In genomic region chr13:63324311-63324710, GRCm38 (mm10) we compare ENCODE assay signal across 9 mouse cellular contexts.
A peak's percentile ranks its signal among the peaks of the same experiment; 100 is the strongest.
DNase-seq lines count a peak whose midpoint lies in the region; ATAC-seq and TF ChIP-seq lines count a peak whose summit lies in the region.
"Had no signal": no experiment of that assay in that cellular context is flagged by ENCODE, and none has a peak within 500 bp of the region (broad histone marks: within the 10 kb centered on the region; RNA-seq: fewer than 3 reads in every experiment).

No protein-coding gene starts in this region.

- no peaks in the 10 kb centered on the region for H3K27me3 ChIP-seq in kidney, embryonic 14.5 days (ENCODE audit: control insufficient read depth, insufficient read depth, low read length)
- H3K27me3 ChIP-seq in E14TG2a.4 (ENCODE audit: insufficient read depth, low read length) (no peaks in the 10 kb centered on the region), MEL (ENCODE audit: control insufficient read depth in 1 of 2, insufficient read depth in 2 of 2, low read length in 2 of 2) (no peaks in the 10 kb centered on the region)
- H3K27me3 ChIP-seq in heart, postnatal 0 days (ENCODE audit: control insufficient read depth, insufficient read depth, low read length) = no peaks in the 10 kb centered on the region

- WGBS in kidney, embryonic 14.5 days = 39% methylated on average over 3 of the region's 3 CpGs
- 63% methylated on average over 3 of the region's 3 CpGs for WGBS in heart, postnatal 0 days

- TF ChIP-seq RAD21 in MEL (IDR thresholded peaks at IDR 0.05; ENCODE audit: low read depth, low read length) = no peak

- DNase-seq in kidney, adult 9 months = no peak
- DNase-seq in MEL (ENCODE audit: low read depth, low spot score) = no peak
- no peak for DNase-seq in heart, postnatal 0 days (ENCODE audit: low spot score)
- DNase-seq in yolk sac, embryonic 10.5 days (ENCODE audit: low spot score) = no peak
- no peak for DNase-seq in adrenal gland, adult 18-20 months (ENCODE audit: low spot score in 2 of 2)
- DNase-seq: cerebellum, postnatal 10 days had no signal

- no peak overlapping the region for H3K4me3 ChIP-seq in kidney, embryonic 14.5 days (ENCODE audit: low read length)
- H3K4me3 ChIP-seq in E14TG2a.4 (replicated peaks; ENCODE audit: low read length) (peak overlapping the region; percentile 45; the same call in 1 of the 2 replicates), MEL (ENCODE audit: control insufficient read depth in 1 of 2, insufficient read depth in 1 of 2, low read depth in 2 of 2, low read length in 2 of 2) (no peak overlapping the region)
- no peak overlapping the region for H3K4me3 ChIP-seq in heart, postnatal 0 days (ENCODE audit: low read depth, low read length)

- ATAC-seq in kidney, embryonic 14.5 days (ENCODE audit: low FRiP score, low TSS enrichment) = no peak
- no peak for ATAC-seq in heart, postnatal 0 days (ENCODE audit: insufficient read depth, low read depth)

- TF ChIP-seq EP300 in MEL (IDR thresholded peaks at IDR 0.05; ENCODE audit: low read depth in 1 of 2, low read length in 2 of 2) = no peak
- no peak for TF ChIP-seq EP300 in heart, postnatal 0 days (IDR thresholded peaks at IDR 0.05; ENCODE audit: low read depth)

- H3K36me3 ChIP-seq in kidney, embryonic 14.5 days (ENCODE audit: control insufficient read depth, insufficient read depth, low read length) = no peaks in the 10 kb centered on the region
- H3K36me3 ChIP-seq in E14TG2a.4 (ENCODE audit: insufficient read depth, low read length) = peaks cover 45% of the 10 kb centered on the region
- peaks cover 0 to 17% of the 10 kb centered on the region in 2 experiments; a peak in 2 of 4 replicates for H3K36me3 ChIP-seq in MEL (ENCODE audit: control insufficient read depth in 1 of 2, insufficient read depth in 2 of 2, low read length in 2 of 2)
- no peaks in the 10 kb centered on the region for H3K36me3 ChIP-seq in heart, postnatal 0 days (replicated peaks; ENCODE audit: control insufficient read depth, insufficient read depth, low read length)

- H3K4me1 ChIP-seq in kidney, embryonic 14.5 days (ENCODE audit: control insufficient read depth, insufficient read depth, low read length) = peaks cover 31% of the 10 kb centered on the region
- peaks cover 46% of the 10 kb centered on the region for H3K4me1 ChIP-seq in E14TG2a.4 (replicated peaks; ENCODE audit: low read depth, low read length)
- peaks cover 6 to 20% of the 10 kb centered on the region in 2 experiments for H3K4me1 ChIP-seq in MEL (ENCODE audit: control insufficient read depth in 1 of 2, insufficient read depth in 2 of 2, low read length in 2 of 2)
- H3K4me1 ChIP-seq in heart, postnatal 0 days (ENCODE audit: control insufficient read depth, insufficient read depth) = no peaks in the 10 kb centered on the region

- H3K9ac ChIP-seq in kidney, embryonic 14.5 days (ENCODE audit: low read depth, low read length) = no peak overlapping the region
- H3K9ac ChIP-seq in MEL (ENCODE audit: control insufficient read depth, low read depth, low read length, poor library complexity, severe bottlenecking) = 0 out of 2 replicates have a peak overlapping the region, but pooled peaks have one; percentile 25
- H3K9ac ChIP-seq in heart, postnatal 0 days (replicated peaks; ENCODE audit: low read depth, low read length) = no peak overlapping the region

- H3K27ac ChIP-seq in kidney, embryonic 14.5 days (ENCODE audit: low read depth, low read length) = peak overlapping the region; percentile 65; the same call in 1 of the 2 replicates
- H3K27ac ChIP-seq in MEL (ENCODE audit: control insufficient read depth, low read depth, low read length) = peak overlapping the region; percentile 51
- H3K27ac ChIP-seq in heart, postnatal 0 days (ENCODE audit: low read depth) = 0 out of 2 replicates have a peak overlapping the region, but pooled peaks have one; percentile 63

- H3K79me2 ChIP-seq in MEL (ENCODE audit: control insufficient read depth, insufficient read depth, low read length, poor library complexity) = no peaks in the 10 kb centered on the region

- TF ChIP-seq POLR2A in MEL (IDR thresholded peaks at IDR 0.05; ENCODE audit: control insufficient read depth in 1 of 2, insufficient read depth in 1 of 2, low read depth in 1 of 2, low read length in 2 of 2, poor library complexity in 1 of 2) = no peak

- H3K4me2 ChIP-seq in kidney, embryonic 14.5 days (replicated peaks; ENCODE audit: low read depth, low read length) = no peak overlapping the region
- no peak overlapping the region for H3K4me2 ChIP-seq in heart, postnatal 0 days (ENCODE audit: low read depth, low read length)

- TF ChIP-seq CTCF in E14TG2a.4 (conservative IDR thresholded peaks at IDR 0.05; ENCODE audit: low read length) (no peak), MEL (IDR thresholded peaks at IDR 0.05 in 2 of 3, conservative IDR thresholded peaks at IDR 0.05 in 1 of 3; ENCODE audit: control insufficient read depth in 1 of 3, insufficient read depth in 1 of 3, low read depth in 2 of 3, low read length in 3 of 3, poor library complexity in 1 of 3, severe bottlenecking in 1 of 3) (no peak)
- no peak for TF ChIP-seq CTCF in heart, postnatal 0 days (IDR thresholded peaks at IDR 0.05; ENCODE audit: low read depth)

- H3K9me3 ChIP-seq in kidney, embryonic 14.5 days (ENCODE audit: control insufficient read depth, low read length) = no peaks in the 10 kb centered on the region
- H3K9me3 ChIP-seq in E14TG2a.4 (ENCODE audit: low read length) (no peaks in the 10 kb centered on the region), MEL (replicated peaks; ENCODE audit: insufficient read depth, low read length) (no peaks in the 10 kb centered on the region)
- H3K9me3 ChIP-seq in heart, postnatal 0 days (replicated peaks; ENCODE audit: control insufficient read depth, low read length) = no peaks in the 10 kb centered on the region
- H3K9me3 ChIP-seq: G1E had no signal

TF ChIP-seq in MEL, 35 proteins besides CTCF, POLR2A, EP300 and RAD21:
- TF ChIP-seq SIN3A (IDR thresholded peaks at IDR 0.05; ENCODE audit: low read length) (no peak), GATA1 (IDR thresholded peaks at IDR 0.05; ENCODE audit: low read depth, low read length) (no peak), CHD1 (IDR thresholded peaks at IDR 0.05; ENCODE audit: low read depth, low read length) (no peak), USF1 (IDR thresholded peaks at IDR 0.05; ENCODE audit: low read depth, low read length) (no peak)
